Mouse (Mus musculus): ENCODE results near the gene Tbc1d2. TPM values are rescaled to one million over a fixed set of nuclear protein-coding genes. Genes with fewer than 3 reads are reported as not detected.

The Tbc1d2 gene
- polyA plus RNA-seq, 1 experiment from 2014 or later, result 0.55 TPM

GRCm38 (mm10) chr4:46620946-46621345 lies 29.1 kb downstream of the Tbc1d2 start:
- Histone ChIP-seq H3K4me3 (no peak overlapping the region), H3K27ac (no peak overlapping the region), H3K9me3 (replicated peaks) (no peaks in the 10 kb centered on the region), H3K9ac (no peak overlapping the region), H3K4me1 (replicated peaks) (peaks cover 9% of the 10 kb centered on the region), H3K4me2 (no peak overlapping the region), H3K27me3 (peaks cover 39% of the 10 kb centered on the region), H3K36me3 (no peaks in the 10 kb centered on the region)
- no peak for ATAC-seq (replicated peaks; ENCODE audit: insufficient number of reproducible peaks, insufficient read depth, low FRiP score, low read depth)
- WGBS, result 72% methylated on average over 8 of the region's 8 CpGs

- H3K4me1 ChIP-seq (replicated peaks), result peaks cover 9% of the 10 kb centered on the region
- H3K9ac ChIP-seq, result no peak overlapping the region
- ATAC-seq (replicated peaks; ENCODE audit: insufficient number of reproducible peaks, insufficient read depth, low FRiP score, low read depth), result no peak
- no peak overlapping the region for H3K4me3 ChIP-seq
- no peaks in the 10 kb centered on the region for H3K36me3 ChIP-seq
- H3K9me3 ChIP-seq (replicated peaks), result no peaks in the 10 kb centered on the region
- peaks cover 42% of the 10 kb centered on the region for H3K27me3 ChIP-seq
- 15% methylated on average over 23 of the region's 23 CpGs for WGBS
- no peak overlapping the region for H3K27ac ChIP-seq
- peak overlapping the region; percentile 3; the same call in 1 of the 2 replicates for H3K4me2 ChIP-seq
Observed at GRCm38 (mm10) chr4:46620330-46620729, 29.7 kb downstream of the Tbc1d2 start.

GRCm38 (mm10) chr4:46618196-46618817 lies 31.7 kb downstream of the Tbc1d2 start:
- WGBS, result 56% methylated on average over 11 of the region's 11 CpGs

GRCm38 (mm10) chr4:46617408-46617807 lies 32.6 kb downstream of the Tbc1d2 start:
- 69% methylated on average over 6 of the region's 6 CpGs for WGBS
- H3K36me3 ChIP-seq, result no peaks in the 10 kb centered on the region
- H3K4me3 ChIP-seq, result no peak overlapping the region
- no peak for ATAC-seq (replicated peaks; ENCODE audit: insufficient number of reproducible peaks, insufficient read depth, low FRiP score, low read depth)
- H3K4me2 ChIP-seq, result no peak overlapping the region
- peaks cover 68% of the 10 kb centered on the region for H3K27me3 ChIP-seq
- H3K27ac ChIP-seq, result no peak overlapping the region
- peaks cover 11% of the 10 kb centered on the region for H3K4me1 ChIP-seq (replicated peaks)
- H3K9ac ChIP-seq, result no peak overlapping the region
- H3K9me3 ChIP-seq (replicated peaks), result no peaks in the 10 kb centered on the region

More at GRCm38 (mm10) chr4:46618196-46618817, 31.7 kb downstream of the Tbc1d2 start:
- Histone ChIP-seq H3K4me3 (no peak overlapping the region), H3K9me3 (replicated peaks) (no peaks in the 10 kb centered on the region), H3K27ac (no peak overlapping the region), H3K4me1 (replicated peaks) (peaks cover 11% of the 10 kb centered on the region), H3K4me2 (no peak overlapping the region), H3K27me3 (peaks cover 60% of the 10 kb centered on the region), H3K9ac (no peak overlapping the region), H3K36me3 (no peaks in the 10 kb centered on the region)
- no peak for ATAC-seq (replicated peaks; ENCODE audit: insufficient number of reproducible peaks, insufficient read depth, low FRiP score, low read depth)

- Histone ChIP-seq H3K4me2 (no peak overlapping the region), H3K4me1 (replicated peaks) (0 out of 2 replicates have a peak, but pooled peaks cover 10% of the 10 kb centered on the region), H3K27ac (no peak overlapping the region), H3K9ac (no peak overlapping the region), H3K36me3 (no peaks in the 10 kb centered on the region), H3K9me3 (replicated peaks) (no peaks in the 10 kb centered on the region), H3K4me3 (no peak overlapping the region), H3K27me3 (peaks cover 65% of the 10 kb centered on the region)
- 66% methylated on average over 9 of the region's 9 CpGs for WGBS
- no peak for ATAC-seq (replicated peaks; ENCODE audit: insufficient number of reproducible peaks, insufficient read depth, low FRiP score, low read depth)
Observed at GRCm38 (mm10) chr4:46614641-46615040, 35.4 kb downstream of the Tbc1d2 start.

- no peak overlapping the region for H3K9ac ChIP-seq
- no peak overlapping the region for H3K4me2 ChIP-seq
- ATAC-seq (replicated peaks; ENCODE audit: insufficient number of reproducible peaks, insufficient read depth, low FRiP score, low read depth), result no peak
- H3K27ac ChIP-seq, result no peak overlapping the region
- H3K9me3 ChIP-seq (replicated peaks), result no peaks in the 10 kb centered on the region
- H3K4me1 ChIP-seq (replicated peaks), result 0 out of 2 replicates have a peak, but pooled peaks cover 10% of the 10 kb centered on the region
- 49% methylated on average over 12 of the region's 12 CpGs for WGBS
- H3K27me3 ChIP-seq, result peaks cover 65% of the 10 kb centered on the region
- H3K4me3 ChIP-seq, result no peak overlapping the region
- no peaks in the 10 kb centered on the region for H3K36me3 ChIP-seq
Observed at GRCm38 (mm10) chr4:46613618-46614017, 36.4 kb downstream of the Tbc1d2 start.

- WGBS, result 0% methylated on average over 4 of the region's 4 CpGs
- peaks cover 72% of the 10 kb centered on the region for H3K27me3 ChIP-seq
- no peak overlapping the region for H3K9ac ChIP-seq
- H3K4me3 ChIP-seq, result no peak overlapping the region
- H3K9me3 ChIP-seq (replicated peaks), result no peaks in the 10 kb centered on the region
- no peaks in the 10 kb centered on the region for H3K36me3 ChIP-seq
- no peak overlapping the region for H3K4me2 ChIP-seq
- 0 out of 2 replicates have a peak, but pooled peaks cover 6% of the 10 kb centered on the region for H3K4me1 ChIP-seq (replicated peaks)
- H3K27ac ChIP-seq, result no peak overlapping the region
- ATAC-seq (replicated peaks; ENCODE audit: insufficient number of reproducible peaks, insufficient read depth, low FRiP score, low read depth), result no peak
Observed at GRCm38 (mm10) chr4:46611181-46611580, 38.8 kb downstream of the Tbc1d2 start.

- ATAC-seq (replicated peaks; ENCODE audit: insufficient number of reproducible peaks, insufficient read depth, low FRiP score, low read depth), result no peak
- 57% methylated on average over 3 of the region's 3 CpGs for WGBS
- Histone ChIP-seq H3K4me1 (replicated peaks) (0 out of 2 replicates have a peak, but pooled peaks cover 4% of the 10 kb centered on the region), H3K4me2 (no peak overlapping the region), H3K27ac (no peak overlapping the region), H3K4me3 (no peak overlapping the region), H3K9me3 (replicated peaks) (no peaks in the 10 kb centered on the region), H3K36me3 (no peaks in the 10 kb centered on the region), H3K9ac (no peak overlapping the region), H3K27me3 (peaks cover 76% of the 10 kb centered on the region)
Observed at GRCm38 (mm10) chr4:46607601-46608000, 42.4 kb downstream of the Tbc1d2 start.

GRCm38 (mm10) chr4:46605451-46605850 lies 44.6 kb downstream of the Tbc1d2 start:
- Histone ChIP-seq H3K27ac (no peak overlapping the region), H3K4me2 (no peak overlapping the region), H3K4me1 (replicated peaks) (peaks cover 13% of the 10 kb centered on the region), H3K9me3 (replicated peaks) (no peaks in the 10 kb centered on the region), H3K9ac (no peak overlapping the region), H3K36me3 (no peaks in the 10 kb centered on the region), H3K4me3 (no peak overlapping the region), H3K27me3 (peaks cover 94% of the 10 kb centered on the region)
- WGBS, result 48% methylated on average over 11 of the region's 11 CpGs
- no peak for ATAC-seq (replicated peaks; ENCODE audit: insufficient number of reproducible peaks, insufficient read depth, low FRiP score, low read depth)

- Histone ChIP-seq H3K27ac (no peak overlapping the region), H3K4me3 (no peak overlapping the region), H3K4me1 (replicated peaks) (peaks cover 13% of the 10 kb centered on the region), H3K36me3 (no peaks in the 10 kb centered on the region), H3K27me3 (peaks cover 94% of the 10 kb centered on the region), H3K9me3 (replicated peaks) (no peaks in the 10 kb centered on the region), H3K9ac (no peak overlapping the region), H3K4me2 (no peak overlapping the region)
- ATAC-seq (replicated peaks; ENCODE audit: insufficient number of reproducible peaks, insufficient read depth, low FRiP score, low read depth), result no peak
- WGBS, result 60% methylated on average over 7 of the region's 7 CpGs
Observed at GRCm38 (mm10) chr4:46602704-46603103, 47.3 kb downstream of the Tbc1d2 start.

- Histone ChIP-seq H3K9me3 (replicated peaks) (no peaks in the 10 kb centered on the region), H3K4me1 (replicated peaks) (peaks cover 13% of the 10 kb centered on the region), H3K36me3 (no peaks in the 10 kb centered on the region), H3K27me3 (peaks cover 94% of the 10 kb centered on the region), H3K4me2 (peak within 1 kb of the TSS; percentile 97), H3K27ac (no peak within 1 kb of the TSS), H3K4me3 (peak within 1 kb of the TSS; percentile 57), H3K9ac (peak within 1 kb of the TSS; percentile 52)
- under 1% methylated on average over 41 of the region's 66 CpGs for whole genome bisulfite sequencing
- peak; percentile 37; the same call in 1 of the 2 replicates for ATAC-seq (replicated peaks; ENCODE audit: insufficient number of reproducible peaks, insufficient read depth, low FRiP score, low read depth)
Observed at GRCm38 (mm10) chr4:46601844-46602423, 48.1 kb downstream of the Tbc1d2 start, which contains the start of gene Coro2a. Gene Coro2a (minus strand): TSS chr4:46602202.

Measured in heart, embryonic 15.5 days (tissue).